Mouse (Mus musculus): Measurements from ENCODE around the gene Cdk5.

Cdk5 gene

DNA sequence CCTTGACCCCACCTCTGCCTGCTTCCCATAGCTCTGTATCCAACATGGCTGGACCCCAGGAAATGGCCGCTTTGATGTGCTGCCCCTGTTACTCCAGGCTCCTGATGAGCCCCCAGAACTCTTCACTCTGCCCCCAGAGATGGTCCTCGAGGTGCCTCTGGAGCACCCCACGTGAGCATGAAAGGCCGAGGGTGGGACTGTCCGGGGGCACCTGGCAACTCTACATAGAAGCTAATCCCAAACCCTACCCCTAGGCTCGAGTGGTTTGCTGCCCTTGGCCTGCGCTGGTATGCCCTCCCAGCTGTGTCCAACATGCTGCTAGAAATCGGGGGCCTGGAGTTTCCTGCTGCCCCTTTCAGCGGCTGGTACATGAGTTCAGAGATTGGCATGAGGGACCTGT lies 53.6 kb downstream of the Cdk5 start:
- DNase-seq, result no peak
